Mouse (Mus musculus) hindbrain, embryonic 14.5 days (tissue): Measurements from ENCODE around the gene Cnksr3. TPM values are rescaled to one million over a fixed set of nuclear protein-coding genes. Genes with fewer than 3 reads are reported as not detected.

Experiments
- ATAC-seq: fragments of 200-750 bp; cut with Nextera tagmentation; 2 replicates; pipeline ENCODE4 v1.8.0; 2017; ENCODE audit warnings: moderate number of reproducible peaks, mild to moderate bottlenecking, moderate TSS enrichment, moderate library complexity; ENCODE audit not compliant: low FRiP score
- DNase-seq: peaks from one replicate; pipeline ENCODE4 v3.0.0-alpha.2; 2015; ENCODE audit warnings: low spot score
- H3K27ac ChIP-seq: fragments of 300-500 bp; sonication (generic); 2 replicates; pipeline ENCODE4 v1.5.1; 2014; ENCODE audit warnings: mild to moderate bottlenecking, moderate library complexity
- H3K27me3 ChIP-seq: fragments of 300-500 bp; sonication (generic); 2 replicates; pipeline ENCODE4 v1.6.1; 2014; ENCODE audit warnings: mild to moderate bottlenecking, low read length, mixed read lengths; ENCODE audit not compliant: control insufficient read depth, insufficient read depth
- H3K36me3 ChIP-seq: fragments of 300-500 bp; sonication (generic); replicated peaks from 2 replicates; pipeline ENCODE4 v1.6.1; 2014; ENCODE audit not compliant: control insufficient read depth, insufficient read depth
- H3K4me1 ChIP-seq: fragments of 300-500 bp; sonication (generic); replicated peaks from 2 replicates; pipeline ENCODE4 v1.6.1; 2014; ENCODE audit warnings: antibody characterized with exemption, low read length, mixed read lengths; ENCODE audit not compliant: control insufficient read depth, insufficient read depth
- H3K4me2 ChIP-seq: fragments of 300-500 bp; sonication (generic); replicated peaks from 2 replicates; pipeline ENCODE4 v1.6.1; 2014; ENCODE audit warnings: mild to moderate bottlenecking, moderate library complexity
- H3K4me3 ChIP-seq: fragments of 300-500 bp; sonication (generic); replicated peaks from 2 replicates; pipeline ENCODE4 v1.5.1; 2014; ENCODE audit warnings: mild to moderate bottlenecking, low read length
- H3K9ac ChIP-seq: fragments of 300-500 bp; sonication (generic); 2 replicates; pipeline ENCODE4 v1.6.1; 2014
- H3K9me3 ChIP-seq: fragments of 300-500 bp; sonication (generic); 2 replicates; pipeline ENCODE4 v1.6.1; 2016; ENCODE audit warnings: low read length; ENCODE audit not compliant: control insufficient read depth
- WGBS: fragments of 180-500 bp; shearing (Covaris S2); extraction: QIAGEN DNeasy Blood & Tissue Kit; methylation state at CpG from one replicate; pipeline ENCODE4 v1.1.7; 2014; 5-methylcytosine and 5-hydroxymethylcytosine counted together
- polyA plus RNA-seq: library from polyadenylated mRNA; unstranded; fragments of >200 nt; fragmentation: Nextera tagmentation; extraction: Ambion mirVana; gene quantifications from 2 replicates; pipeline ENCODE4 v1.2.1, GENCODE M21; 2014

Gene Cnksr3
- polyA plus RNA-seq, 1 experiment from 2014 or later = 3.0 TPM

- Histone ChIP-seq H3K27ac (peak overlapping the region; percentile 62; the same call in 1 of the 2 replicates), H3K4me2 (peak overlapping the region; percentile 99), H3K4me1 (peaks cover 11% of the 10 kb centered on the region), H3K9ac (peak overlapping the region; percentile 46; the same call in 1 of the 2 replicates), H3K27me3 (no peaks in the 10 kb centered on the region), H3K36me3 (no peaks in the 10 kb centered on the region), H3K4me3 (peak overlapping the region; percentile 70), H3K9me3 (no peaks in the 10 kb centered on the region)
- ATAC-seq (peak; percentile 36; the same call in 1 of the 2 replicates), DNase-seq (peak; percentile 73)
- WGBS = 26% methylated on average over 10 of the region's 10 CpGs
Observed at GRCm38 (mm10) chr10:7212537-7212936, 500 bp upstream of the Cnksr3 start.

- peaks cover 11% of the 10 kb centered on the region for H3K4me1 ChIP-seq
- peak overlapping the region; percentile 63 for H3K27ac ChIP-seq
- no peaks in the 10 kb centered on the region for H3K36me3 ChIP-seq
- H3K4me3 ChIP-seq = peak overlapping the region; percentile 70
- H3K27me3 ChIP-seq = no peaks in the 10 kb centered on the region
- peak overlapping the region; percentile 68 for H3K9ac ChIP-seq
- no peaks in the 10 kb centered on the region for H3K9me3 ChIP-seq
- under 1% methylated on average over 41 of the region's 41 CpGs for WGBS
- ATAC-seq (peak; percentile 77), DNase-seq (peak; percentile 70)
- peak overlapping the region; percentile 99 for H3K4me2 ChIP-seq
Observed at GRCm38 (mm10) chr10:7210991-7211695, 894 bp downstream of the Cnksr3 start.

- peaks cover 11% of the 10 kb centered on the region for H3K4me1 ChIP-seq
- no peak overlapping the region for H3K27ac ChIP-seq
- no peaks in the 10 kb centered on the region for H3K9me3 ChIP-seq
- H3K4me3 ChIP-seq = peak overlapping the region; percentile 70
- peak overlapping the region; percentile 99 for H3K4me2 ChIP-seq
- no peaks in the 10 kb centered on the region for H3K27me3 ChIP-seq
- no peaks in the 10 kb centered on the region for H3K36me3 ChIP-seq
- 74% methylated on average over 5 of the region's 5 CpGs for WGBS
- DNase-seq (no peak), ATAC-seq (no peak)
- H3K9ac ChIP-seq = no peak overlapping the region
Observed at GRCm38 (mm10) chr10:7209691-7210455, 2.2 kb downstream of the Cnksr3 start.

GRCm38 (mm10) chr10:7208859-7209441 is 3.1 kb downstream of the Cnksr3 start:
- peaks cover 11% of the 10 kb centered on the region for H3K4me1 ChIP-seq
- H3K9me3 ChIP-seq = no peaks in the 10 kb centered on the region
- no peak overlapping the region for H3K27ac ChIP-seq
- 84% methylated on average over 10 of the region's 10 CpGs for WGBS
- no peak for ATAC-seq
- no peak for DNase-seq
- H3K36me3 ChIP-seq = no peaks in the 10 kb centered on the region
- H3K9ac ChIP-seq = no peak overlapping the region
- H3K4me3 ChIP-seq = no peak overlapping the region
- H3K27me3 ChIP-seq = no peaks in the 10 kb centered on the region
- H3K4me2 ChIP-seq = no peak overlapping the region

- ATAC-seq (no peak), DNase-seq (no peak)
- no peak overlapping the region for H3K27ac ChIP-seq
- H3K9me3 ChIP-seq = no peaks in the 10 kb centered on the region
- WGBS = 81% methylated on average over 11 of the region's 11 CpGs
- H3K4me3 ChIP-seq = no peak overlapping the region
- H3K4me1 ChIP-seq = peaks cover 6% of the 10 kb centered on the region
- H3K36me3 ChIP-seq = no peaks in the 10 kb centered on the region
- no peak overlapping the region for H3K4me2 ChIP-seq
- H3K27me3 ChIP-seq = no peaks in the 10 kb centered on the region
- H3K9ac ChIP-seq = no peak overlapping the region
Observed at GRCm38 (mm10) chr10:7207301-7207700, 4.7 kb downstream of the Cnksr3 start.

GRCm38 (mm10) chr10:7206571-7206970 is 5.5 kb downstream of the Cnksr3 start:
- no peaks in the 10 kb centered on the region for H3K9me3 ChIP-seq
- no peaks in the 10 kb centered on the region for H3K27me3 ChIP-seq
- H3K4me2 ChIP-seq = no peak overlapping the region
- DNase-seq = no peak
- 90% methylated on average over 7 of the region's 7 CpGs for WGBS
- H3K36me3 ChIP-seq = no peaks in the 10 kb centered on the region
- H3K27ac ChIP-seq = no peak overlapping the region
- ATAC-seq = no peak
- H3K4me1 ChIP-seq = peaks cover 6% of the 10 kb centered on the region
- no peak overlapping the region for H3K9ac ChIP-seq
- H3K4me3 ChIP-seq = no peak overlapping the region

- ATAC-seq (no peak), DNase-seq (no peak)
- Histone ChIP-seq H3K27ac (no peak overlapping the region), H3K36me3 (no peaks in the 10 kb centered on the region), H3K27me3 (no peaks in the 10 kb centered on the region), H3K4me1 (peaks cover 1% of the 10 kb centered on the region; the same call in 1 of the 2 replicates), H3K4me2 (no peak overlapping the region), H3K9me3 (no peaks in the 10 kb centered on the region), H3K4me3 (no peak overlapping the region), H3K9ac (no peak overlapping the region)
- WGBS = 78% methylated on average over 3 of the region's 3 CpGs
Observed at GRCm38 (mm10) chr10:7205576-7205975, 6.5 kb downstream of the Cnksr3 start.

GRCm38 (mm10) chr10:7204953-7205352 is 7.1 kb downstream of the Cnksr3 start:
- no peak overlapping the region for H3K4me3 ChIP-seq
- no peak overlapping the region for H3K9ac ChIP-seq
- no peak overlapping the region for H3K27ac ChIP-seq
- ATAC-seq = no peak
- H3K27me3 ChIP-seq = no peaks in the 10 kb centered on the region
- H3K4me1 ChIP-seq = no peaks in the 10 kb centered on the region
- no peak for DNase-seq
- no peaks in the 10 kb centered on the region for H3K9me3 ChIP-seq
- 89% methylated on average over 3 of the region's 3 CpGs for WGBS
- no peaks in the 10 kb centered on the region for H3K36me3 ChIP-seq
- no peak overlapping the region for H3K4me2 ChIP-seq

- Histone ChIP-seq H3K4me1 (no peaks in the 10 kb centered on the region), H3K9me3 (no peaks in the 10 kb centered on the region), H3K27ac (no peak overlapping the region), H3K4me3 (no peak overlapping the region), H3K27me3 (no peaks in the 10 kb centered on the region), H3K36me3 (no peaks in the 10 kb centered on the region), H3K9ac (no peak overlapping the region), H3K4me2 (no peak overlapping the region)
- DNase-seq (no peak), ATAC-seq (no peak)
- WGBS = 91% methylated on average over 9 of the region's 9 CpGs
Observed at GRCm38 (mm10) chr10:7202576-7202975, 9.5 kb downstream of the Cnksr3 start.
